Comparison of ENCODE assay signal across 8 mouse cellular contexts in the genomic region with DNA sequence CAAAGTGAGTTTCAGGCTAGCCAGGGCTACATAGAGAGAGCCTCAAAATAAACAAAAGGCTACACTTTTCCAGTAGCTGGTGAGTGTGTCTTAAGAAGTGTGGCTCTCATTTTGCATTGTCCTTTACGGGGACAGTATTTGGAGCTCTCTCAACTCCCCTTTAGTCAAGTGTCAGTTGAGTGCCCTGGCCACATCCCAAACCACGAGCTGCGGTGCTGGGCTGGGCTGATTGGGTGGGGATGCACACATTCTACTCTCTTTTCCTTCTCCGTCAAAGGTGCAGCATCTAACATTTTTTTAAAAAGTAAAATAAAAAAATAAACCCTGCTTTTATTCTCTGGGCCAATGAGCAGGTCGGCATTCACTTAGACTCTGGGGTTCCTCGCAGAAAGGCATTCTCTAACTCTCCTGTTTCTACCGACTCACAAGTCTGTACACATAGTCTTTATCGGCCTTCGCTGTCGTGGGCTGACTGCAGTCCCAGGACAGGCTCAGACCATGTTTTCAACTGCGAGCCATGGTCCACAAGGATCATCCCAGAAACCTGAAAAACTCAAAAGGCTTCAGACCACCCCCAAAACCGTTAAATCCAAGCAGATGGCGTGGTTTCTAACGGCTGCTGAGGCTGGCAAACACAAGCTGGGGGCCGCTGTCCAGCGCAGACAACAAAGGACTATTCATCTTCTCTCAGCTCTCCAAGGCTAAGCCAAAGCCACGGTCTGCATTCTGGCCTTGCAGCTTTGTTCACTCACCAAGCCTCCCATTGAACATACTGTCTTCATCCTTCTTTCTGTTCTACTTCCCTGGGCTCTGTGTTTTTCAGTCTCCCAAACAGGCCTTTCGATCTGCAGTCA.
A peak's percentile ranks its signal among the peaks of the same experiment; 100 is the strongest.
DNase-seq lines count a peak whose midpoint lies in the region; ATAC-seq lines count a peak whose summit lies in the region.

No protein-coding gene starts in this region.

- peak; percentile 60 for DNase-seq in adrenal gland, adult 2 months
- DNase-seq in adrenal gland, adult 18-20 months (ENCODE audit: low spot score in 2 of 2), result no peak
- peak; percentile 47 for DNase-seq in NIH3T3 (ENCODE audit: low read depth)
- DNase-seq in thymus, postnatal 25 days, result no peak
- DNase-seq in spleen, adult 18-20 months, result no peak
- no peak for DNase-seq in spleen, adult 12 weeks (ENCODE audit: low spot score)

- peak overlapping the region; percentile 73 for H3K27ac ChIP-seq in forebrain, embryonic 15.5 days (replicated peaks)

- H3K9me3 ChIP-seq in forebrain, embryonic 15.5 days, result no peaks in the 10 kb centered on the region

- H3K4me2 ChIP-seq in forebrain, embryonic 15.5 days (replicated peaks), result no peak overlapping the region

- no peaks in the 10 kb centered on the region for H3K27me3 ChIP-seq in forebrain, embryonic 15.5 days

- peaks cover 25% of the 10 kb centered on the region for H3K4me1 ChIP-seq in forebrain, embryonic 15.5 days

- no peak overlapping the region for H3K9ac ChIP-seq in forebrain, embryonic 15.5 days (replicated peaks)

- ATAC-seq in forebrain, embryonic 15.5 days (replicated peaks), result peak; percentile 71
- ATAC-seq in megakaryocyte progenitor cell, adult 5-6 weeks (replicated peaks; ENCODE audit: poor library complexity), result peak; percentile 62

- 29% methylated on average over 18 of the region's 18 CpGs for WGBS in forebrain, embryonic 15.5 days

- H3K36me3 ChIP-seq in forebrain, embryonic 15.5 days, result no peaks in the 10 kb centered on the region

- H3K4me3 ChIP-seq in forebrain, embryonic 15.5 days, result no peak overlapping the region

Comparison
In these comparisons a context has a peak if more than half of its experiments do, and no peak if none do; other contexts are left out.
1. DNase-seq: peak in adrenal gland, adult 2 months (single experiment) and NIH3T3 (single experiment); none in adrenal gland, adult 18-20 months (0 of 2), thymus, postnatal 25 days (single experiment), spleen, adult 18-20 months (0 of 2) and spleen, adult 12 weeks (single experiment).